Mouse (Mus musculus) CH12.LX (cell line): ENCODE measurements around the gene P2ry6. TPM values are rescaled to one million over a fixed set of nuclear protein-coding genes. Genes with fewer than 3 reads are reported as not detected.
A peak's percentile ranks its signal among the peaks of the same experiment; 100 is the strongest.

Experiments
- DNase-seq: peaks from one replicate; pipeline ENCODE4 v3.0.0-alpha.2; 2013; ENCODE audit errors: extremely low read depth
- H3K27ac ChIP-seq: 2 replicates; pipeline ENCODE4 v1.5.1; 2012; ENCODE audit warnings: low read depth, mild to moderate bottlenecking, control low read depth, moderate library complexity; ENCODE audit not compliant: insufficient read depth
- H3K27me3 ChIP-seq: replicated peaks from 2 replicates; pipeline ENCODE3; 2012; ENCODE audit warnings: inconsistent platforms
- H3K36me3 ChIP-seq, 2 experiments: replicated peaks in 1 of 2; 2 replicates each; pipeline versions ENCODE3 to v1.6.1; 2012; ENCODE audit warnings: inconsistent platforms in 1 of 2, low read length in 1 of 2, mild to moderate bottlenecking in 1 of 2, mixed read lengths in 1 of 2, moderate library complexity in 1 of 2; ENCODE audit not compliant: control insufficient read depth in 1 of 2, insufficient read depth in 1 of 2
- H3K4me1 ChIP-seq, 2 experiments: 2 replicates each; pipeline ENCODE4 v1.6.1; 2012; ENCODE audit warnings: inconsistent platforms in 1 of 2, moderate library complexity in 1 of 2; ENCODE audit not compliant: insufficient read depth in 2 of 2, control insufficient read depth in 1 of 2
- H3K4me2 ChIP-seq: 2 replicates; pipeline ENCODE4 v1.6.1; 2012; ENCODE audit warnings: low read depth, mild to moderate bottlenecking, control low read depth; ENCODE audit not compliant: poor library complexity, insufficient read depth, severe bottlenecking
- H3K4me3 ChIP-seq, 3 experiments: fragments of 150-350 bp in 1 of 3; sonication (generic) in 1 of 3; replicated peaks in 1 of 3; 2 replicates each; pipeline versions ENCODE3 to v1.5.1; 2011 to 2012; ENCODE audit warnings: low read depth in 2 of 3, low read length in 2 of 3, mild to moderate bottlenecking in 2 of 3, moderate library complexity in 2 of 3, control low read depth in 1 of 3, improper control_type of control experiment in 1 of 3, inconsistent platforms in 1 of 3, mixed read lengths in 1 of 3; ENCODE audit not compliant: poor library complexity in 1 of 3
- H3K79me2 ChIP-seq: replicated peaks from 2 replicates; pipeline ENCODE4 v1.6.1; 2012; ENCODE audit warnings: mild to moderate bottlenecking, moderate library complexity; ENCODE audit not compliant: control insufficient read depth, poor library complexity, insufficient read depth, severe bottlenecking; ENCODE audit errors: extremely low read depth
- H3K9ac ChIP-seq: 2 replicates; pipeline ENCODE4 v1.6.1; 2012; ENCODE audit warnings: low read depth, mild to moderate bottlenecking, control low read depth, moderate library complexity; ENCODE audit not compliant: insufficient read depth
- H3K9me3 ChIP-seq: replicated peaks from 2 replicates; pipeline ENCODE3; 2012; ENCODE audit warnings: low read length, inconsistent platforms, mixed read lengths
- BHLHE40 ChIP-seq: IDR thresholded peaks from 2 replicates; pipeline ENCODE4 v1.6.1; 2011; ENCODE audit warnings: mild to moderate bottlenecking, low read depth, low read length, improper control_type of control experiment
- CTCF ChIP-seq, 2 experiments: IDR thresholded peaks in 1 of 2; conservative IDR thresholded peaks in 1 of 2; 2 replicates each; pipeline ENCODE4 v1.5.1; 2011 to 2012; ENCODE audit warnings: low read depth in 2 of 2, low read length in 2 of 2, improper control_type of control experiment in 1 of 2, inconsistent platforms in 1 of 2, mild to moderate bottlenecking in 1 of 2, moderate library complexity in 1 of 2
- ELF1 ChIP-seq: IDR thresholded peaks from 2 replicates; pipeline ENCODE4 v1.6.1; 2014; ENCODE audit warnings: low read depth, mild to moderate bottlenecking, inconsistent platforms, low read length, improper control_type of control experiment
- ETS1 ChIP-seq: conservative IDR thresholded peaks from 2 replicates; pipeline ENCODE4 v1.6.1; 2012; ENCODE audit warnings: low read depth, mild to moderate bottlenecking, inconsistent platforms, low read length, improper control_type of control experiment, moderate library complexity
- HCFC1 ChIP-seq: IDR thresholded peaks from 2 replicates; pipeline ENCODE4 v1.6.1; 2012; ENCODE audit warnings: low read depth, mild to moderate bottlenecking, inconsistent platforms, low read length, improper control_type of control experiment
- JUN ChIP-seq: IDR thresholded peaks from 2 replicates; pipeline ENCODE4 v1.6.1; 2011; ENCODE audit warnings: low read depth, mild to moderate bottlenecking, low read length, improper control_type of control experiment, moderate library complexity; ENCODE audit not compliant: insufficient read depth
- JUND ChIP-seq: conservative IDR thresholded peaks from 2 replicates; pipeline ENCODE4 v1.6.1; 2011; ENCODE audit warnings: low read depth, low read length, improper control_type of control experiment
- MAZ ChIP-seq: IDR thresholded peaks from 2 replicates; pipeline ENCODE4 v1.6.1; 2012; ENCODE audit warnings: low read depth, mild to moderate bottlenecking, inconsistent platforms, low read length, improper control_type of control experiment, moderate library complexity
- MEF2A ChIP-seq: IDR thresholded peaks from 2 replicates; pipeline ENCODE4 v1.6.1; 2014; ENCODE audit warnings: low read depth, mild to moderate bottlenecking, inconsistent platforms, low read length, improper control_type of control experiment, borderline replicate concordance
- MYC ChIP-seq: IDR thresholded peaks from 2 replicates; pipeline ENCODE4 v1.6.1; 2011; ENCODE audit warnings: low read depth, mild to moderate bottlenecking, improper control_type of control experiment, low read length
- NELFE ChIP-seq: IDR thresholded peaks from 2 replicates; pipeline ENCODE4 v1.6.1; 2011; ENCODE audit warnings: low read depth, low read length, improper control_type of control experiment
- RAD21 ChIP-seq: IDR thresholded peaks from 2 replicates; pipeline ENCODE4 v1.6.1; 2011; ENCODE audit warnings: low read depth, mild to moderate bottlenecking, low read length, improper control_type of control experiment, moderate library complexity
- SMC3 ChIP-seq: IDR thresholded peaks from 2 replicates; pipeline ENCODE4 v1.6.1; 2011; ENCODE audit warnings: low read depth, low read length, improper control_type of control experiment
- TBP ChIP-seq: conservative IDR thresholded peaks from 2 replicates; pipeline ENCODE4 v1.6.1; 2011; ENCODE audit warnings: low read depth, low read length, improper control_type of control experiment
- TCF12 ChIP-seq: IDR thresholded peaks from 2 replicates; pipeline ENCODE4 v1.6.1; 2014; ENCODE audit warnings: low read depth, mild to moderate bottlenecking, inconsistent platforms, low read length, improper control_type of control experiment
- UBTF ChIP-seq: IDR thresholded peaks from 2 replicates; pipeline ENCODE4 v1.6.1; 2012; ENCODE audit warnings: low read depth, mild to moderate bottlenecking, inconsistent platforms, low read length, improper control_type of control experiment, moderate library complexity
- USF1 ChIP-seq: IDR thresholded peaks from 2 replicates; pipeline ENCODE4 v1.6.1; 2014; ENCODE audit warnings: low read depth, mild to moderate bottlenecking, inconsistent platforms, low read length, improper control_type of control experiment
- ZC3H11A ChIP-seq: IDR thresholded peaks from 2 replicates; pipeline ENCODE4 v1.6.1; 2012; ENCODE audit warnings: low read depth, mild to moderate bottlenecking, inconsistent platforms, low read length, improper control_type of control experiment
- ZMIZ1 ChIP-seq: IDR thresholded peaks from 2 replicates; pipeline ENCODE4 v1.6.1; 2012; ENCODE audit warnings: low read depth, mild to moderate bottlenecking, inconsistent platforms, low read length, improper control_type of control experiment
- dilution Hi-C: fragments of 300-500 bp; cut with MboI; formaldehyde crosslinking; loops from 2 replicates; pipeline ENCODE4 v1.14.3; 2020; ENCODE audit warnings: low sequenced_read_pairs; ENCODE audit not compliant: extremely low pct_unique_long_range_greater_than_20kb, extremely low pct_ligation_motif_present
- in situ Hi-C: fragments of 300-500 bp; cut with MboI; formaldehyde crosslinking; loops from 3 replicates; pipeline ENCODE4 v1.14.3; 2019; ENCODE audit warnings: low sequenced_read_pairs, low pct_ligation_motif_present, low pct_unique_long_range_greater_than_20kb, mixed read lengths
- polyA plus RNA-seq: library from polyadenylated mRNA; unstranded; fragments of >175 nt; gene quantifications from 2 replicates; pipeline ENCODE4 v1.2.1, GENCODE M21; 2012; ENCODE audit warnings: low read depth; ENCODE audit not compliant: insufficient read length
- total RNA-seq, 2 experiments: library from RNA; depleted of rRNA; stranded (reverse); fragments of 300-350 nt in 1 of 2; fragments of >200 nt in 1 of 2; gene quantifications; 2 replicates each; pipeline ENCODE4 v1.2.3; 2012 to 2014

P2ry6 gene
- total and polyA plus RNA-seq, 3 experiments: 0.17 to 1.5 TPM; not detected in 1

GRCm38 (mm10) chr7:100902451-100903137 lies 71.9 kb downstream of the P2ry6 start:
- H3K27ac ChIP-seq: no peak overlapping the region
- DNase-seq: no peak
- peaks cover 3% of the 10 kb centered on the region for H3K27me3 ChIP-seq
- no peak overlapping the region for H3K4me2 ChIP-seq
- in situ Hi-C loops: no loop called here
- TF ChIP-seq SMC3 (peak; percentile 25; the same call in 1 of the 2 replicates), MAZ (no peak), ZMIZ1 (no peak), CTCF (conservative IDR thresholded peaks at IDR 0.05 in 1 of 2, IDR thresholded peaks at IDR 0.05 in 1 of 2; ENCODE audit: low read depth in 2 of 2, low read length in 2 of 2) (peak; percentile 58 to 71), RAD21 (peak; percentile 5)
- H3K4me3 ChIP-seq: no peak overlapping the region
- H3K4me1 ChIP-seq: peaks cover 0 to 21% of the 10 kb centered on the region in 2 experiments; a peak in 2 of 4 replicates
- H3K36me3 ChIP-seq: no peaks in the 10 kb centered on the region
- H3K79me2 ChIP-seq: no peaks in the 10 kb centered on the region
- dilution Hi-C loops: no loop called here
- H3K9me3 ChIP-seq: no peaks in the 10 kb centered on the region
- no peak overlapping the region for H3K9ac ChIP-seq

- Histone ChIP-seq H3K9ac (no peak overlapping the region), H3K4me1 (peaks cover 3 to 19% of the 10 kb centered on the region in 2 experiments), H3K79me2 (no peaks in the 10 kb centered on the region), H3K36me3 (no peaks in the 10 kb centered on the region), H3K27me3 (peaks cover 21% of the 10 kb centered on the region), H3K27ac (no peak overlapping the region), H3K4me2 (no peak overlapping the region), H3K9me3 (no peaks in the 10 kb centered on the region), H3K4me3 (no peak overlapping the region)
- DNase-seq: no peak
- dilution Hi-C loops: no loop called here
- in situ Hi-C loops: no loop called here
- TF ChIP-seq TBP (no peak), BHLHE40 (no peak), UBTF (no peak), MYC (no peak)
These were observed 76.6 kb downstream of the P2ry6 start for GRCm38 (mm10) chr7:100897828-100898227.

GRCm38 (mm10) chr7:100894833-100895226 lies 79.6 kb downstream of the P2ry6 start:
- H3K4me1 ChIP-seq: peaks cover 3 to 19% of the 10 kb centered on the region in 2 experiments
- in situ Hi-C loops (loop anchor here (5.0 kb wide), 1 partner anchor 38 kb away; no protein-coding TSS in a partner anchor), dilution Hi-C loops (no loop called here)
- no peaks in the 10 kb centered on the region for H3K9me3 ChIP-seq
- peaks cover 0 to 7% of the 10 kb centered on the region in 2 experiments for H3K36me3 ChIP-seq
- no peak for DNase-seq
- peaks cover 19% of the 10 kb centered on the region for H3K27me3 ChIP-seq
- peak overlapping the region; percentile 68 for H3K9ac ChIP-seq
- H3K27ac ChIP-seq: no peak overlapping the region
- peak overlapping the region; percentile 63 to 77 (median 68) for H3K4me3 ChIP-seq
- no peak for TF ChIP-seq BHLHE40
- TF ChIP-seq TBP: no peak
- no peak for TF ChIP-seq JUN
- no peak for TF ChIP-seq USF1
- no peak for TF ChIP-seq UBTF
- no peak for TF ChIP-seq ZC3H11A
- no peak for TF ChIP-seq HCFC1
- no peak for TF ChIP-seq ELF1
- no peak for TF ChIP-seq ETS1
- TF ChIP-seq JUND: no peak
- no peak for TF ChIP-seq MEF2A
- TF ChIP-seq MAZ: no peak
- TF ChIP-seq CTCF (conservative IDR thresholded peaks at IDR 0.05 in 1 of 2, IDR thresholded peaks at IDR 0.05 in 1 of 2; ENCODE audit: low read depth in 2 of 2, low read length in 2 of 2): no peak
- no peak for TF ChIP-seq NELFE
- no peak for TF ChIP-seq TCF12
- H3K79me2 ChIP-seq: no peaks in the 10 kb centered on the region
- peak overlapping the region; percentile 54 for H3K4me2 ChIP-seq
